ENCODE assay signal across 9 mouse cellular contexts in the genomic region with DNA sequence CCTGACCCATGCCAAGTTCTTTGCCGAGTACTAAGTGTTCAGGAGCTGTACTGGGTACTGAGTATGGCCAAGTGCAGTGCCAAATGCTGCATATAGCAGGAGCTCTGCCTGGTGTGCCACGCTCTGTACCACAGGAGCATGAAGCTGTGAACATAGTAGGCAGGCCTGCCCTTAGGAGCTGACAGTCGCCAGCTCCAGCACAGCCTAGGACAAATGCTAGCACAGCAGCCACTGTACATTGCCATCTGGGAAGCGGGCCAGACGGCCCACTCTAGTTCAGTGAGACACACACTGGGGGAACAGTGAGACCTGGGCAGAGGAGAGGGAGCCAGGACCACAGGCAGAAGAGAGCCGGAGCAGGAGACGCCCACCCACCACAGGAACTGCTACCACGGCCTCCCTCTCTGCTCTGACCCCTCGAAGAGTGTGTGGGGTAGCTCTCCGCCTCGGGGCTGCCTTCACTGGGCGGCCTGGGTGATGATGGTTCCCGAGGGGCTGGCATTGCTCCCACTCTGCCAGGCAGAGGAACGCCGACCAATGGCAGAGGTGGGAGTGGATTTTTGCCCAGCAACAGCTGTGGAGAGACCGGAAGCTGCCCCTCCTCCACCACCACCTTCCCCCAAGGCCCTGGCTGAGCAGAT. TPM values are rescaled to one million over a fixed set of nuclear protein-coding genes. Genes with fewer than 3 reads are reported as not detected.
DNase-seq lines count a peak whose midpoint lies in the region; ATAC-seq lines count a peak whose summit lies in the region.
"Had no signal": no experiment of that assay in that cellular context is flagged by ENCODE, and none has a peak within 500 bp of the region (broad histone marks: within the 10 kb centered on the region; RNA-seq: fewer than 3 reads in every experiment).

No protein-coding gene starts in this region.

- 59% methylated on average over 16 of the region's 16 CpGs for WGBS in limb, embryonic 11.5 days

- no peak overlapping the region for H3K4me3 ChIP-seq in limb, embryonic 11.5 days (ENCODE audit: low read depth, low read length)
- H3K4me3 ChIP-seq: erythroblast, embryonic 14.5 days had no signal

- ATAC-seq in limb, embryonic 11.5 days (ENCODE audit: insufficient number of reproducible peaks, low FRiP score, low TSS enrichment, low read depth): no peak; the same call in none of the 2 replicates

- no peaks in the 10 kb centered on the region for H3K36me3 ChIP-seq in limb, embryonic 11.5 days (ENCODE audit: control insufficient read depth, insufficient read depth, low read length)

- H3K9ac ChIP-seq in limb, embryonic 11.5 days (ENCODE audit: low read length): peak overlapping the region; percentile 23; the same call in 1 of the 2 replicates

- H3K27ac ChIP-seq in limb, embryonic 11.5 days (replicated peaks; ENCODE audit: low read depth, low read length): peak overlapping the region; percentile 25; the same call in 1 of the 2 replicates

- H3K9me3 ChIP-seq in limb, embryonic 11.5 days (ENCODE audit: control insufficient read depth, low read length): no peaks in the 10 kb centered on the region

- peak; percentile 48 to 78 for DNase-seq in cerebellum, postnatal 14 days
- no peak for DNase-seq in cerebellum, adult 11-12 months
- DNase-seq in fat pad, adult 2 months (ENCODE audit: extremely low read depth, low read depth, low spot score): peak; percentile 58
- peak; percentile 65 to 74 for DNase-seq in heart, adult 9 months (ENCODE audit: low spot score in 2 of 2)
- peak; percentile 72 for DNase-seq in kidney, adult 9 months
- peak; percentile 61 for DNase-seq in limb, embryonic 11.5 days (ENCODE audit: low spot score)
- peak; percentile 24 for DNase-seq in ovary, postnatal 10 days (ENCODE audit: low spot score)
- DNase-seq in thymus, postnatal 25 days: no peak

- peaks cover 22% of the 10 kb centered on the region for H3K4me1 ChIP-seq in limb, embryonic 11.5 days (ENCODE audit: control insufficient read depth, insufficient read depth, low read length)

- 0 out of 2 replicates have a peak overlapping the region, but pooled peaks have one; percentile 7 for H3K4me2 ChIP-seq in limb, embryonic 11.5 days (ENCODE audit: low read depth, severe bottlenecking)

- no peaks in the 10 kb centered on the region for H3K27me3 ChIP-seq in limb, embryonic 11.5 days (ENCODE audit: control insufficient read depth, insufficient read depth, low read length)

RNA-seq across cellular contexts. Expression of gene Gm11733, which starts 38.8 kb away (rescaled TPM):
- not detected in 2 replicates for polyA plus RNA-seq in limb, embryonic 11.5 days (2014; fragmentation: Nextera tagmentation; extraction: Ambion mirVana)
- polyA plus RNA-seq: erythroblast, embryonic 14.5 days had no signal

Comparison
In these comparisons a context has a peak if more than half of its experiments do, and no peak if none do; other contexts are left out.
1. DNase-seq: peak in cerebellum, postnatal 14 days (2 of 2), fat pad, adult 2 months (single experiment), heart, adult 9 months (2 of 2), kidney, adult 9 months (single experiment), limb, embryonic 11.5 days (single experiment) and ovary, postnatal 10 days (single experiment); none in cerebellum, adult 11-12 months (single experiment) and thymus, postnatal 25 days (single experiment).